In the genomic region with DNA sequence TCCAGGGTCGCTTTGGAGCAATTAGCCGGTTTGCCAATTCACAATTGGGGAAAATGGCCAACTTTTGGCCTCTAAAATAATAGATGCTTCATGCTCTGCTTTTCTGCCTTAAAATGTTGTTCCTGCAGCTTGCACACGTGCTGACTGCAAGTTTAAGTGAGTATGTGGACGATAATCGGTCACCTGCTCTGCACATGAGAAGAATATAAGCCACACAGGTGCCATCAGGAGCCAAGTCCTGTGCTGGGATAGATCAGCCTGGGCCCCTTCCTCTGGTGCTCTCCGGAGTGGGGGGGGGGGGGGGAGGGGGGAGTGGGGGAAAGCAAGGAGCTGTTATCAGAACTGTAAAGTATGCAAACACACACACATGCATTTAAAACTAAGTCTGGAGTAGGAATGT, we compare ENCODE assay signal across 8 mouse cellular contexts. TPM values are rescaled to one million over a fixed set of nuclear protein-coding genes. Genes with fewer than 3 reads are reported as not detected.
DNase-seq lines count a peak whose midpoint lies in the region; ATAC-seq and TF ChIP-seq lines count a peak whose summit lies in the region.

No protein-coding gene starts in this region.

- no peak for TF ChIP-seq CTCF in C2C12 (IDR thresholded peaks at IDR 0.05; ENCODE audit: control insufficient read depth, insufficient read depth, insufficient read length)

- peaks cover 21% of the 10 kb centered on the region for H3K79me2 ChIP-seq in C2C12 (ENCODE audit: control insufficient read depth, insufficient read depth)

- H3K27me3 ChIP-seq in heart, embryonic 11.5 days (ENCODE audit: control insufficient read depth, insufficient read depth, low read length), result peaks cover 20% of the 10 kb centered on the region
- no peaks in the 10 kb centered on the region for H3K27me3 ChIP-seq in C2C12 (ENCODE audit: control insufficient read depth, insufficient read depth, insufficient read length)
- H3K27me3 ChIP-seq in forebrain, embryonic 15.5 days, result peaks cover 14% of the 10 kb centered on the region
- peaks cover 43% of the 10 kb centered on the region for H3K27me3 ChIP-seq in liver, embryonic 16.5 days (ENCODE audit: control insufficient read depth, insufficient read depth, low read depth, low read length)

- H3K4me1 ChIP-seq in heart, embryonic 11.5 days (ENCODE audit: control insufficient read depth, insufficient read depth, low read length), result peaks cover 15% of the 10 kb centered on the region
- H3K4me1 ChIP-seq in forebrain, embryonic 15.5 days, result peaks cover 31% of the 10 kb centered on the region
- H3K4me1 ChIP-seq in liver, embryonic 16.5 days (ENCODE audit: control insufficient read depth, low read depth, low read length), result no peaks in the 10 kb centered on the region; the same call in 1 of the 2 replicates

- no peak for ATAC-seq in heart, embryonic 11.5 days (replicated peaks; ENCODE audit: insufficient number of reproducible peaks, low FRiP score, low TSS enrichment)
- peak; percentile 30; the same call in 1 of the 2 replicates for ATAC-seq in forebrain, embryonic 15.5 days (replicated peaks)
- ATAC-seq in liver, embryonic 16.5 days (ENCODE audit: low read depth), result no peak

- WGBS in heart, embryonic 11.5 days (ENCODE audit: insufficient replicate concordance), result 18% methylated on average over 5 of the region's 6 CpGs
- WGBS in forebrain, embryonic 15.5 days, result 16% methylated on average over 6 of the region's 6 CpGs
- 11% methylated on average over 6 of the region's 6 CpGs for WGBS in liver, embryonic 16.5 days (ENCODE audit: insufficient replicate concordance)

- DNase-seq in heart, adult 9 months (ENCODE audit: low spot score in 2 of 2), result no peak
- DNase-seq in layer of hippocampus, postnatal 14 days (ENCODE audit: low spot score in 2 of 2), result no peak
- no peak for DNase-seq in frontal cortex, postnatal 10 days (ENCODE audit: low spot score in 2 of 2)
- no peak for DNase-seq in gastrocnemius, adult 8-10 months (ENCODE audit: low spot score in 2 of 2)

- H3K27ac ChIP-seq in heart, embryonic 11.5 days (ENCODE audit: low read depth, low read length), result no peak overlapping the region
- H3K27ac ChIP-seq in forebrain, embryonic 15.5 days (replicated peaks), result 0 out of 2 replicates have a peak overlapping the region, but pooled peaks have one; percentile 12
- no peak overlapping the region for H3K27ac ChIP-seq in liver, embryonic 16.5 days (ENCODE audit: low read length)

- H3K79me3 ChIP-seq in C2C12 (ENCODE audit: low read depth), result peaks cover 3% of the 10 kb centered on the region

- peak overlapping the region; percentile 57 for H3ac ChIP-seq in C2C12 (ENCODE audit: control insufficient read depth, insufficient read length, low read depth)

- peak overlapping the region; percentile 78 for H3K4me3 ChIP-seq in heart, embryonic 11.5 days (ENCODE audit: low read depth, low read length)
- H3K4me3 ChIP-seq in C2C12 (ENCODE audit: insufficient read depth, poor library complexity, severe bottlenecking), result peak overlapping the region; percentile 44
- peak overlapping the region; percentile 52 for H3K4me3 ChIP-seq in forebrain, embryonic 15.5 days
- H3K4me3 ChIP-seq in liver, embryonic 16.5 days (ENCODE audit: low read depth, low read length), result peak overlapping the region; percentile 59

- no peaks in the 10 kb centered on the region for H3K36me3 ChIP-seq in heart, embryonic 11.5 days (ENCODE audit: control insufficient read depth, insufficient read depth, low read length)
- no peaks in the 10 kb centered on the region for H3K36me3 ChIP-seq in C2C12 (ENCODE audit: control insufficient read depth, insufficient read depth)
- H3K36me3 ChIP-seq in forebrain, embryonic 15.5 days, result no peaks in the 10 kb centered on the region
- no peaks in the 10 kb centered on the region for H3K36me3 ChIP-seq in liver, embryonic 16.5 days (ENCODE audit: control insufficient read depth, insufficient read depth)

- peak overlapping the region; percentile 95 for H3K4me2 ChIP-seq in heart, embryonic 11.5 days
- H3K4me2 ChIP-seq in forebrain, embryonic 15.5 days (replicated peaks), result peak overlapping the region; percentile 87
- peak overlapping the region; percentile 68 for H3K4me2 ChIP-seq in liver, embryonic 16.5 days (ENCODE audit: low read depth, low read length)

- no peaks in the 10 kb centered on the region for H3K9me3 ChIP-seq in heart, embryonic 11.5 days (replicated peaks; ENCODE audit: control insufficient read depth, low read length)
- no peaks in the 10 kb centered on the region for H3K9me3 ChIP-seq in forebrain, embryonic 15.5 days
- no peaks in the 10 kb centered on the region for H3K9me3 ChIP-seq in liver, embryonic 16.5 days (replicated peaks; ENCODE audit: control insufficient read depth, low read length)

- H3K9ac ChIP-seq in heart, embryonic 11.5 days (ENCODE audit: low read depth, low read length), result peak overlapping the region; percentile 66; the same call in 1 of the 2 replicates
- peak overlapping the region; percentile 53 for H3K9ac ChIP-seq in forebrain, embryonic 15.5 days (replicated peaks)
- H3K9ac ChIP-seq in liver, embryonic 16.5 days (ENCODE audit: low read depth, low read length), result no peak overlapping the region

TF ChIP-seq in C2C12, 6 proteins besides CTCF, POLR2A, EP300 and RAD21:
- TF ChIP-seq FOSL1 (IDR thresholded peaks at IDR 0.05; ENCODE audit: insufficient read depth, low read length, poor library complexity, severe bottlenecking), result no peak
- no peak for TF ChIP-seq MAX (IDR thresholded peaks at IDR 0.05)
- TF ChIP-seq MYOG (IDR thresholded peaks at IDR 0.05; ENCODE audit: control insufficient read depth, extremely low read depth, insufficient read length), result no peak
- TF ChIP-seq USF1 (IDR thresholded peaks at IDR 0.05; ENCODE audit: low read depth), result no peak
- no peak for TF ChIP-seq MYOD1 (IDR thresholded peaks at IDR 0.05; ENCODE audit: control insufficient read depth, insufficient read length, low read depth)
- no peak for TF ChIP-seq CEBPB (IDR thresholded peaks at IDR 0.05; ENCODE audit: low read depth)

RNA-seq across cellular contexts. Expression of a gene that starts 0.5 kb away (rescaled TPM):
- polyA plus RNA-seq in heart, embryonic 11.5 days (2014; fragmentation: Nextera tagmentation; extraction: Ambion mirVana), result 3.3 and 4.7 TPM in 2 replicates
- polyA plus RNA-seq in C2C12 (2012; fragmentation: generic; extraction: Trizol), result 28.9 TPM
- 6.4 and 7.7 TPM in 2 replicates for polyA plus RNA-seq in forebrain, embryonic 15.5 days (2015; fragmentation: Nextera tagmentation; extraction: Ambion mirVana)
- 0.08 and 0.19 TPM in 2 replicates for polyA plus RNA-seq in liver, embryonic 16.5 days (2015; fragmentation: Nextera tagmentation; extraction: Ambion mirVana)
- total RNA-seq in layer of hippocampus, postnatal 14 days (2021), result 10 to 100 TPM; 24.9 to 26.6 TPM
- total RNA-seq in gastrocnemius, adult 8-10 months (2022), result 1 to 10 TPM; 2.5 to 4.4 (median 4.0) TPM

RNA-seq across cellular contexts. Expression of a gene that starts 48.3 kb away (rescaled TPM):
- polyA plus RNA-seq in heart, embryonic 11.5 days (2014; fragmentation: Nextera tagmentation; extraction: Ambion mirVana), result 213 and 221 TPM in 2 replicates
- 335 TPM for polyA plus RNA-seq in C2C12 (2012; fragmentation: generic; extraction: Trizol)
- polyA plus RNA-seq in forebrain, embryonic 15.5 days (2015; fragmentation: Nextera tagmentation; extraction: Ambion mirVana), result 452 and 469 TPM in 2 replicates
- polyA plus RNA-seq in liver, embryonic 16.5 days (2015; fragmentation: Nextera tagmentation; extraction: Ambion mirVana), result 123 and 130 TPM in 2 replicates
- 100 to 1,000 TPM; 132 to 142 TPM for total RNA-seq in layer of hippocampus, postnatal 14 days (2021)
- total RNA-seq in gastrocnemius, adult 8-10 months (2022), result 100 to 1,000 TPM; 268 to 323 (median 295) TPM
